Mouse (Mus musculus): ENCODE measurements around the gene Ranbp6. TPM values are rescaled to one million over a fixed set of nuclear protein-coding genes. Genes with fewer than 3 reads are reported as not detected.
A peak's percentile ranks its signal among the peaks of the same experiment; 100 is the strongest.

Ranbp6 gene
- 15.5 and 16.8 TPM in 2 replicates for polyA plus RNA-seq (2012; rRNA removed)

- DNase-seq (ENCODE audit: extremely low spot score in 1 of 2, low spot score in 1 of 2), result peak; percentile 77 to 94
Observed at GRCm38 (mm10) chr19:29812581-29813460, at the start of gene Ranbp6. Ranbp6 (minus strand) TSS chr19:29812974.

GRCm38 (mm10) chr19:29860816-29861215 is 48.0 kb upstream of the Ranbp6 start:
- no peak for DNase-seq (ENCODE audit: extremely low spot score in 1 of 2, low spot score in 1 of 2)

DNA sequence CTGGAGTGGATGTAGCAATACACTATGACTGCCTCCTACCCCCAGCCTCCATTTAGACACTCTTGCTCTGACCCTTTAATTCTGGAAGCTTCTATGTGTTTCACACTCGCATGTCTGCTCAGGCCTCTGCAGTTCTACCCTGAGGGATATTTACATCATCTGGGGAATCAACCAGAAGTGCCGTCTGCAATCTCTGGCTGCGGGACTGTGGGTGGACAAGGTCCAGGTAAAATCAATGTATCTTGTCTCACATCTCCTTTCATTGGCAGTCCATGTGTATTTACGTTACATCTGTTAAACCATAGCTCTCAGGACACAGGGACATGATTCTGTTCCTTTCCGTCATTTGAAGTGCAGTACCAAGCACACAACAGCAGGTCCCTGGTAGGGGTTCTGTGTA is 44.5 kb upstream of the Ranbp6 start:
- no peak for DNase-seq (ENCODE audit: extremely low spot score in 1 of 2, low spot score in 1 of 2)

GRCm38 (mm10) chr19:29853711-29854110 is 40.9 kb upstream of the Ranbp6 start:
- no peak for DNase-seq (ENCODE audit: extremely low spot score in 1 of 2, low spot score in 1 of 2)

DNA sequence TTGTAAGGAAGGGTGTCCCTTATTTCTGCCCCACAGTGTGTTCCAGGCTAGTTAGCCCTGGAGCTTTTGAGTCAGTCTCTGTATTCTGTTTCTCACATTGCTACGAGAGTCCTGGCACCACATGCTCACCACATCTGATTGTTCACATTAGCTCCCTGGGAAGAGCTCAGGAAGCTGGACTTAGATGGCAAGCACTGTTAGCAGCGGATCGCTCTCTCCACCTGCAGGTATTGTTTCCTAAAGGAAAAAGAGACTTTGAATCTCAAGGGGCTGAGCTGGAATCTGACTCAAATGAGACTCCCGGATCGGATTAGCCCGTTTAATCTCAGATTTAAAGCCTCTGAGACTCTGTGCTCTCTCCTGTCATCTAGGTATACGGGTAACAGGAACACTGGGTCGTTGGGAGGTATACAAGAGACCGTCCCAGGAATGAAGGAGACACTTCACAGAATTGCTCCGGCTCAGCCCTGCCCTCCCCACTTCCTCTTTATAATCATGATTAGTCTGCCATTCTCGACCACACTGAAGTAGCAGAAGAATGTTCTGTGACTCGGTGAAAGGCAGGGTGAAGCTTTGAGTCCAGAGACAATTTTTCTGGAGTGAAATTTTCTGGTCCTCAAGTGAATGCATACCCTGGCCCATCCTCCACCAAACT is 38.4 kb upstream of the Ranbp6 start:
- no peak for DNase-seq (ENCODE audit: extremely low spot score in 1 of 2, low spot score in 1 of 2)

- peak in 1 of 2 experiments; percentile 34 for DNase-seq (ENCODE audit: extremely low spot score in 1 of 2, low spot score in 1 of 2)
Observed at GRCm38 (mm10) chr19:29849924-29850551, 37.3 kb upstream of the Ranbp6 start.

DNA sequence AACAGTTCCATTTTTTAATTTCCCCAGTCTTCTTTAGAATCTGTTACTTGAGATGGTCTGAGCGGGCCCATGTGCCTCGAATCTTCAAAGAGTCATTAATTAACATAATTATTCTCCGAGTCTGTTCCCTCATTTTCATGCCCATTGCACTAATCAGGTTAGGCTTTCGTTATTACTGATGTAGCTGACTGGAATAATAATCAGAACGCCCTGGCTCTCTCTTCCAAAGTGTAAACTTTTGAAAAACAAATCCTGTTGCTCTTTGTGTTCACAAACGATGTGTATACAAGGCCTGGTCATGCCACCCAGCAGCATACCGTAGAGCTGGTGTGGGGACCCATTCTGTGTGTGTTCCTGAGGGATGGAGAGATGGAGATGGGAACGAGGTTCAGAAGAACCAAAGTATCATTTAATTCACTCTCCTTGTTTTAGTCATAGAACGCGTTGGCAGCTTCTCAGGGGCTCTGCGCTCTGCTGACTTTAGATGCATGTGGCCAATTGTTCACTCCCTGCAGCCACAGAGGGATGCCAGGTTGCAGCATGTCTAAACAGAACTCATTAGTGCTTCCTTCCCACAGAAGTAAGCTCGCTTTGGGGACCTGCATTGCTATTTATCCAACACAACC is 31.4 kb upstream of the Ranbp6 start:
- DNase-seq (ENCODE audit: extremely low spot score in 1 of 2, low spot score in 1 of 2), result peak in 1 of 2 experiments; percentile 27

- no peak for DNase-seq (ENCODE audit: extremely low spot score in 1 of 2, low spot score in 1 of 2)
Observed at GRCm38 (mm10) chr19:29843641-29844035, 30.9 kb upstream of the Ranbp6 start.

DNA sequence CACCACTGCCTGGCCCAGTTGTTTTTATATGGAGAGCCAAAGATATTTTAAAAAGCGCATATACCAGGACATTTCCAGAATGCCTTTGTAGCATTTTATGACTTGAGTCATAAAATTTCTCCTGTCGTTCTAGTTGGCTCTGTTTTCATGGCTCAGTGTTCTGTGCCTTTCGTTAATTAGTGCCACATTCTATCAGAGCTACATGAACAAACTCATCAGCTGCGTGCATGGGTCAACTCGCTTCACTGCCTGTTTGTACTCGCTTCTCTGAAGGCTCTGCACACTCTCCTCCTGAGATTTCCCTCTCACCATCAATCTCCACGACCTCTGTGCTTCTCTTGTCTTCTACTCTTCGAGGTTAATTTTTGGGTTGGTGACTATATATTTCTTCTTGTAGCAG is 30.2 kb upstream of the Ranbp6 start:
- DNase-seq (ENCODE audit: extremely low spot score in 1 of 2, low spot score in 1 of 2), result no peak

GRCm38 (mm10) chr19:29840642-29841041 is 27.9 kb upstream of the Ranbp6 start:
- no peak for DNase-seq (ENCODE audit: extremely low spot score in 1 of 2, low spot score in 1 of 2)

GRCm38 (mm10) chr19:29838636-29839135 is 25.9 kb upstream of the Ranbp6 start:
- no peak for DNase-seq (ENCODE audit: extremely low spot score in 1 of 2, low spot score in 1 of 2)

DNA sequence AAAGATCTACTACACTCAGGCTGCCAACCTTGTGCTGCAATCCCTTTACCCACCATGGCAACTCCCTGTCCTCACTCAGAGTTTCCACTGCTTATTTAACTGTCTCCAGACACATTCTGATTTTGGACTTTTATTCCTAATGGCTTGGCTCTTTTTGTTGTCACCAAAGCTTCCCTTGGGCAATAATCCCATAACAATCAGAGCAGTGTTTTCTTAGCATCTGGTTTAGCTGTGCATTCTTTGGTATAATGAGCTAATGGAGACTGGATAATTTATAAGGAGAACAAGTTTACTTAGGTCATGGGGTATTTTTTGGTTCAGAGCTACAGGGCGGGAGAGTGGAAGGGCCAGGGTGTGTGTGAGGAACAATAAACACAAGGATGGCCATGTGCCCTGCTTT is 25.4 kb upstream of the Ranbp6 start:
- no peak for DNase-seq (ENCODE audit: extremely low spot score in 1 of 2, low spot score in 1 of 2)

- no peak for DNase-seq (ENCODE audit: extremely low spot score in 1 of 2, low spot score in 1 of 2)
Observed at GRCm38 (mm10) chr19:29835364-29836034, 22.7 kb upstream of the Ranbp6 start.

- no peak for DNase-seq (ENCODE audit: extremely low spot score in 1 of 2, low spot score in 1 of 2)
Observed at GRCm38 (mm10) chr19:29830911-29831310, 18.1 kb upstream of the Ranbp6 start.

- no peak for DNase-seq (ENCODE audit: extremely low spot score in 1 of 2, low spot score in 1 of 2)
Observed at GRCm38 (mm10) chr19:29828558-29828957, 15.8 kb upstream of the Ranbp6 start.

DNA sequence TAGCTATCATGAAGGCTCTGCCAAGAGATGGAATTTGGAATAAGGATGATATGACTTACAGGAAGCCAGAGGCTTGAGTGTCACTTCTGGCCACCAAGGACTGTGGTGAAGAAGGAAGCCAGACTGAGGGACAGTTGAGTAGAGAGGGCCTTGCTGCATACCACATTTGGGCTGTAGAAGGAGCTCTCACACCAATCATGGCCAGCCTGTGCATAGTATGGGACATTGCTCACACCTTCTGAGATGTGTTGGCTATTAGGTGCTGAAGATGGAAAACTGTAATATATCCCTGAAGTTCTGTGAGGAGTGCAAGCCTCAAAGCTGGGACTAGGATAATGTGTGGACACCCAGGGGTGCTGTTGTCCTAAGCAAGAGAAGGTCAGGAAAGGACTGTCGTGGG is 13.9 kb upstream of the Ranbp6 start:
- peak in 1 of 2 experiments; percentile 62 for DNase-seq (ENCODE audit: extremely low spot score in 1 of 2, low spot score in 1 of 2)

DNA sequence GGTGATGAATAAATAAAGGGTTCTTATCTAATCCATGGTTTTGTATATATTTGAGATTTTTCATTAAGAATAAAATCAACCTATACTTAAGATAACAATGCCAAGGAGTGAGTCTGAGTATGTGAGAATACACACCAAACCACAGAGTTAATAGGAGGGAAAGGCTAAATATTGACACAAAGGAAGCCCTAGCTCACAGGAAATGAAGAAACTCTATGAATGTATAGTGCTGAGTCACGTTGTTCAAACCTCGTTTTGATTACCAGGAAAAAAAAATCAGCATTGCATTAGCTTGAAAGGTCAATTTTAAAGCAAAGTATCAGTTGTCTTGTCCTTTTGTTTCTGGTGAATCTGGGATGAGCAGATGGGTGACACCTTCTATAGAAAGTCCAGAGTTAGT is 12.2 kb upstream of the Ranbp6 start:
- no peak for DNase-seq (ENCODE audit: extremely low spot score in 1 of 2, low spot score in 1 of 2)

GRCm38 (mm10) chr19:29824034-29824700 is 11.4 kb upstream of the Ranbp6 start:
- peak in 1 of 2 experiments; percentile 47 for DNase-seq (ENCODE audit: extremely low spot score in 1 of 2, low spot score in 1 of 2)

- DNase-seq (ENCODE audit: extremely low spot score in 1 of 2, low spot score in 1 of 2), result no peak
Observed at GRCm38 (mm10) chr19:29823456-29824010, 10.8 kb upstream of the Ranbp6 start.

Data from frontal cortex, adult 2 months (tissue).